ENCODE assay signal across 8 mouse cellular contexts in genomic region chr13:81155322-81155721, GRCm38 (mm10).
DNase-seq lines count a peak whose midpoint lies in the region; TF ChIP-seq lines count a peak whose summit lies in the region.
"Had no signal": no experiment of that assay in that cellular context is flagged by ENCODE, and none has a peak within 500 bp of the region (broad histone marks: within the 10 kb centered on the region; RNA-seq: fewer than 3 reads in every experiment).

No protein-coding gene starts in this region.

- peak; percentile 79 for DNase-seq in NIH3T3 (ENCODE audit: low read depth)
- DNase-seq in cerebellum, postnatal 36 days = peak; percentile 37 to 53
- peak; percentile 33 for DNase-seq in gastrocnemius, postnatal 25 days
- DNase-seq in kidney, postnatal 14 days = peak; percentile 60
- DNase-seq in lung, postnatal 25 days (ENCODE audit: low spot score) = peak; percentile 67
- DNase-seq in telencephalon, adult 2 months (ENCODE audit: low read depth, low spot score) = peak; percentile 36

- H3K4me1 ChIP-seq in ES-Bruce4 (ENCODE audit: control insufficient read depth, insufficient read depth, low read length) = no peaks in the 10 kb centered on the region
- H3K4me1 ChIP-seq: neural tube, embryonic 13.5 days had no signal

- peak; percentile 52 for TF ChIP-seq CTCF in ES-Bruce4 (IDR thresholded peaks at IDR 0.05; ENCODE audit: low read depth, low read length)

- no peaks in the 10 kb centered on the region for H3K9me3 ChIP-seq in ES-Bruce4 (replicated peaks; ENCODE audit: control insufficient read depth, insufficient read depth, low read length, poor library complexity, severe bottlenecking)
- H3K9me3 ChIP-seq: neural tube, embryonic 13.5 days had no signal

- H3K27ac ChIP-seq in ES-Bruce4 (ENCODE audit: insufficient read depth, low read length) = no peak overlapping the region
- H3K27ac ChIP-seq: neural tube, embryonic 13.5 days had no signal

- H3K27me3 ChIP-seq in ES-Bruce4 (ENCODE audit: control insufficient read depth, insufficient read depth, low read length, poor library complexity, severe bottlenecking) = no peaks in the 10 kb centered on the region
- H3K27me3 ChIP-seq: neural tube, embryonic 13.5 days had no signal

- H3K9ac ChIP-seq in ES-Bruce4 (ENCODE audit: low read depth, poor library complexity, severe bottlenecking) = no peak overlapping the region
- H3K9ac ChIP-seq: neural tube, embryonic 13.5 days had no signal

- no peak for TF ChIP-seq EP300 in ES-Bruce4 (IDR thresholded peaks at IDR 0.05; ENCODE audit: insufficient read depth, low read depth, low read length)

- H3K36me3 ChIP-seq in ES-Bruce4 (ENCODE audit: control insufficient read depth, insufficient read depth, low read length, poor library complexity, severe bottlenecking) = no peaks in the 10 kb centered on the region

- TF ChIP-seq POLR2A in ES-Bruce4 (IDR thresholded peaks at IDR 0.05; ENCODE audit: insufficient read depth, low read length) = no peak

- no peak overlapping the region for H3K4me3 ChIP-seq in ES-Bruce4 (ENCODE audit: low read depth, low read length)
- H3K4me3 ChIP-seq: neural tube, embryonic 13.5 days had no signal
